Comparison of ENCODE assay signal across 15 mouse cellular contexts in genomic region chr19:53451388-53451922, GRCm38 (mm10).
DNase-seq lines count a peak whose midpoint lies in the region; ATAC-seq and TF ChIP-seq lines count a peak whose summit lies in the region.
"Had no signal": no experiment of that assay in that cellular context is flagged by ENCODE, and none has a peak within 500 bp of the region (broad histone marks: within the 10 kb centered on the region; RNA-seq: fewer than 3 reads in every experiment).

No protein-coding gene starts in this region.

- H3K4me3 ChIP-seq in hindbrain, postnatal 0 days (ENCODE audit: low read length), result no peak overlapping the region
- no peak overlapping the region for H3K4me3 ChIP-seq in hindbrain, embryonic 16.5 days (ENCODE audit: low read length)
- no peak overlapping the region for H3K4me3 ChIP-seq in forebrain, embryonic 13.5 days
- H3K4me3 ChIP-seq in kidney, embryonic 15.5 days (replicated peaks), result no peak overlapping the region
- H3K4me3 ChIP-seq: erythroblast, embryonic 14.5 days; midbrain, embryonic 12.5 days; neural tube, embryonic 13.5 days had no signal

- peak; percentile 66 for DNase-seq in cerebellum, adult 11-12 months
- peak; percentile 22 for DNase-seq in hindbrain, postnatal 0 days (ENCODE audit: low spot score)
- peak; percentile 32 for DNase-seq in 3134 (ENCODE audit: extremely low read depth, insufficient read length, low spot score)
- DNase-seq in embryo, embryonic 9.5 days (ENCODE audit: extremely low spot score), result no peak
- DNase-seq: adrenal gland, postnatal 10 days; gastrocnemius, postnatal 25 days had no signal

- H3K9me3 ChIP-seq in hindbrain, postnatal 0 days (ENCODE audit: low read length), result no peaks in the 10 kb centered on the region
- no peaks in the 10 kb centered on the region for H3K9me3 ChIP-seq in hindbrain, embryonic 16.5 days (ENCODE audit: control insufficient read depth, low read length)
- no peaks in the 10 kb centered on the region for H3K9me3 ChIP-seq in forebrain, embryonic 13.5 days (replicated peaks)
- H3K9me3 ChIP-seq in kidney, embryonic 15.5 days (replicated peaks), result no peaks in the 10 kb centered on the region
- H3K9me3 ChIP-seq: midbrain, embryonic 12.5 days; neural tube, embryonic 13.5 days had no signal

- H3K27ac ChIP-seq in hindbrain, postnatal 0 days, result peak overlapping the region; percentile 17; the same call in 1 of the 2 replicates
- H3K27ac ChIP-seq in hindbrain, embryonic 16.5 days (ENCODE audit: low read depth, low read length), result no peak overlapping the region
- H3K27ac ChIP-seq in forebrain, embryonic 13.5 days, result peak overlapping the region; percentile 40
- H3K27ac ChIP-seq in kidney, embryonic 15.5 days, result no peak overlapping the region
- H3K27ac ChIP-seq: kidney, postnatal 0 days; liver, embryonic 14.5 days; midbrain, embryonic 12.5 days; neural tube, embryonic 13.5 days had no signal

- peaks cover 10% of the 10 kb centered on the region; the same call in 1 of the 2 replicates for H3K4me1 ChIP-seq in hindbrain, postnatal 0 days (ENCODE audit: insufficient read depth, low read length)
- H3K4me1 ChIP-seq in hindbrain, embryonic 16.5 days (ENCODE audit: control insufficient read depth, insufficient read depth, low read depth, low read length), result peaks cover 13% of the 10 kb centered on the region
- H3K4me1 ChIP-seq in forebrain, embryonic 13.5 days, result peaks cover 43% of the 10 kb centered on the region
- H3K4me1 ChIP-seq in kidney, embryonic 15.5 days, result peaks cover 45% of the 10 kb centered on the region

- 34% methylated on average over 13 of the region's 13 CpGs for WGBS in hindbrain, postnatal 0 days
- WGBS in hindbrain, embryonic 16.5 days, result 40% methylated on average over 13 of the region's 13 CpGs
- WGBS in forebrain, embryonic 13.5 days, result 37% methylated on average over 13 of the region's 13 CpGs
- 52% methylated on average over 13 of the region's 13 CpGs for WGBS in kidney, embryonic 15.5 days

- H3K4me2 ChIP-seq in hindbrain, postnatal 0 days (ENCODE audit: low read depth, low read length), result no peak overlapping the region
- no peak overlapping the region for H3K4me2 ChIP-seq in hindbrain, embryonic 16.5 days (ENCODE audit: low read length)
- H3K4me2 ChIP-seq in forebrain, embryonic 13.5 days, result peak overlapping the region; percentile 2; the same call in 1 of the 2 replicates
- H3K4me2 ChIP-seq in kidney, embryonic 15.5 days, result no peak overlapping the region
- H3K4me2 ChIP-seq: midbrain, embryonic 12.5 days; neural tube, embryonic 13.5 days had no signal

- H3K27me3 ChIP-seq in hindbrain, postnatal 0 days (ENCODE audit: insufficient read depth, low read length), result no peaks in the 10 kb centered on the region
- H3K27me3 ChIP-seq in hindbrain, embryonic 16.5 days (replicated peaks; ENCODE audit: control insufficient read depth, insufficient read depth, low read length), result no peaks in the 10 kb centered on the region
- no peaks in the 10 kb centered on the region for H3K27me3 ChIP-seq in forebrain, embryonic 13.5 days
- H3K27me3 ChIP-seq in kidney, embryonic 15.5 days, result no peaks in the 10 kb centered on the region

- TF ChIP-seq CTCF in hindbrain, postnatal 0 days (IDR thresholded peaks at IDR 0.05; ENCODE audit: low read depth), result no peak

- H3K9ac ChIP-seq in hindbrain, postnatal 0 days (replicated peaks; ENCODE audit: low read length), result no peak overlapping the region
- no peak overlapping the region for H3K9ac ChIP-seq in hindbrain, embryonic 16.5 days (ENCODE audit: low read depth, low read length)
- no peak overlapping the region for H3K9ac ChIP-seq in forebrain, embryonic 13.5 days
- no peak overlapping the region for H3K9ac ChIP-seq in kidney, embryonic 15.5 days
- H3K9ac ChIP-seq: liver, embryonic 14.5 days; midbrain, embryonic 12.5 days; neural tube, embryonic 13.5 days had no signal

- no peak for ATAC-seq in cerebellum, adult (ENCODE audit: insufficient number of reproducible peaks, low FRiP score, low TSS enrichment)
- ATAC-seq in hindbrain, postnatal 0 days, result no peak
- no peak for ATAC-seq in hindbrain, embryonic 16.5 days
- ATAC-seq in forebrain, embryonic 13.5 days, result no peak
- ATAC-seq in kidney, embryonic 15.5 days (replicated peaks; ENCODE audit: low FRiP score), result no peak

- H3K36me3 ChIP-seq in hindbrain, postnatal 0 days (ENCODE audit: insufficient read depth, low read length), result no peaks in the 10 kb centered on the region
- no peaks in the 10 kb centered on the region for H3K36me3 ChIP-seq in hindbrain, embryonic 16.5 days (ENCODE audit: control insufficient read depth, insufficient read depth, low read length)
- no peaks in the 10 kb centered on the region for H3K36me3 ChIP-seq in forebrain, embryonic 13.5 days (ENCODE audit: poor library complexity, severe bottlenecking)
- H3K36me3 ChIP-seq in kidney, embryonic 15.5 days, result no peaks in the 10 kb centered on the region
- H3K36me3 ChIP-seq: midbrain, embryonic 12.5 days; neural tube, embryonic 13.5 days had no signal

Comparison
In these comparisons a context has a peak if more than half of its experiments do, and no peak if none do; other contexts are left out.
1. H3K27ac ChIP-seq: peak in hindbrain, postnatal 0 days (single experiment) and forebrain, embryonic 13.5 days (single experiment); none in hindbrain, embryonic 16.5 days (single experiment) and kidney, embryonic 15.5 days (single experiment).